Mouse (Mus musculus) forebrain, embryonic 16.5 days (tissue): ENCODE results near the gene Tm9sf4. TPM values are rescaled to one million over a fixed set of nuclear protein-coding genes. Genes with fewer than 3 reads are reported as not detected.
A peak's percentile ranks its signal among the peaks of the same experiment; 100 is the strongest.

Experiments
- ATAC-seq: fragments of 200-750 bp; cut with Nextera tagmentation; 2 replicates; pipeline ENCODE4 v1.8.0; 2017; ENCODE audit warnings: mild to moderate bottlenecking, moderate library complexity
- H3K27ac ChIP-seq: fragments of 300-500 bp; sonication (generic); 2 replicates; pipeline ENCODE4 v1.5.1; 2014; ENCODE audit warnings: low read length, control low read depth
- H3K27me3 ChIP-seq: fragments of 300-500 bp; sonication (generic); replicated peaks from 2 replicates; pipeline ENCODE4 v1.6.1; 2014; ENCODE audit warnings: low read length; ENCODE audit not compliant: control insufficient read depth, insufficient read depth
- H3K36me3 ChIP-seq: fragments of 300-500 bp; sonication (generic); 2 replicates; pipeline ENCODE4 v1.6.1; 2014; ENCODE audit not compliant: control insufficient read depth, insufficient read depth
- H3K4me1 ChIP-seq: fragments of 300-500 bp; sonication (generic); replicated peaks from 2 replicates; pipeline ENCODE4 v1.6.1; 2014; ENCODE audit warnings: low read length; ENCODE audit not compliant: control insufficient read depth, insufficient read depth
- H3K4me2 ChIP-seq: fragments of 300-500 bp; sonication (generic); 2 replicates; pipeline ENCODE4 v1.6.1; 2014; ENCODE audit warnings: mild to moderate bottlenecking, low read length, control low read depth
- H3K4me3 ChIP-seq: fragments of 300-500 bp; sonication (generic); replicated peaks from 2 replicates; pipeline ENCODE4 v1.5.1; 2014; ENCODE audit warnings: mild to moderate bottlenecking, low read length, control low read depth
- H3K9ac ChIP-seq: fragments of 300-500 bp; sonication (generic); replicated peaks from 2 replicates; pipeline ENCODE4 v1.6.1; 2014; ENCODE audit warnings: low read depth, low read length, control low read depth
- H3K9me3 ChIP-seq: fragments of 300-500 bp; sonication (generic); 2 replicates; pipeline ENCODE4 v1.6.1; 2016; ENCODE audit warnings: low read length; ENCODE audit not compliant: control insufficient read depth
- WGBS: fragments of 180-500 bp; shearing (Covaris S2); extraction: QIAGEN DNeasy Blood & Tissue Kit; methylation state at CpG from one replicate; pipeline ENCODE4 v1.1.7; 2014; 5-methylcytosine and 5-hydroxymethylcytosine counted together
- polyA plus RNA-seq: library from polyadenylated mRNA; unstranded; fragments of >200 nt; fragmentation: Nextera tagmentation; extraction: Ambion mirVana; gene quantifications from 2 replicates; pipeline ENCODE4 v1.2.1, GENCODE M21; 2015

The Tm9sf4 gene
- polyA plus RNA-seq, 1 experiment from 2014 or later, result 78.9 TPM

- no peak overlapping the region for H3K27ac ChIP-seq
- no peaks in the 10 kb centered on the region for H3K4me1 ChIP-seq
- no peak overlapping the region for H3K9ac ChIP-seq
- H3K36me3 ChIP-seq, result no peaks in the 10 kb centered on the region
- no peak overlapping the region for H3K4me2 ChIP-seq
- H3K27me3 ChIP-seq, result no peaks in the 10 kb centered on the region; the same call in 1 of the 2 replicates
- no peak for ATAC-seq
- H3K4me3 ChIP-seq, result no peak overlapping the region
- 83% methylated on average over 7 of the region's 7 CpGs for WGBS
- H3K9me3 ChIP-seq, result no peaks in the 10 kb centered on the region
Observed at GRCm38 (mm10) chr2:153151026-153151425, 10.1 kb upstream of the Tm9sf4 start.

- WGBS, result 82% methylated on average over 8 of the region's 8 CpGs
- Histone ChIP-seq H3K9ac (no peak overlapping the region), H3K27ac (no peak overlapping the region), H3K27me3 (no peaks in the 10 kb centered on the region; the same call in 1 of the 2 replicates), H3K4me3 (no peak overlapping the region), H3K4me2 (no peak overlapping the region), H3K4me1 (no peaks in the 10 kb centered on the region), H3K36me3 (no peaks in the 10 kb centered on the region), H3K9me3 (no peaks in the 10 kb centered on the region)
- no peak for ATAC-seq
Observed at GRCm38 (mm10) chr2:153151926-153152665, 9.0 kb upstream of the Tm9sf4 start.

- H3K27me3 ChIP-seq, result peaks cover 2% of the 10 kb centered on the region; the same call in 1 of the 2 replicates
- H3K36me3 ChIP-seq, result no peaks in the 10 kb centered on the region
- no peaks in the 10 kb centered on the region for H3K4me1 ChIP-seq
- no peaks in the 10 kb centered on the region for H3K9me3 ChIP-seq
- H3K4me3 ChIP-seq, result no peak overlapping the region
- no peak overlapping the region for H3K9ac ChIP-seq
- no peak overlapping the region for H3K27ac ChIP-seq
- ATAC-seq, result no peak
- no peak overlapping the region for H3K4me2 ChIP-seq
- 80% methylated on average over 4 of the region's 4 CpGs for WGBS
Observed at GRCm38 (mm10) chr2:153153033-153153450, 8.1 kb upstream of the Tm9sf4 start.

- H3K27ac ChIP-seq, result no peak overlapping the region
- WGBS, result 92% methylated on average over 2 of the region's 3 CpGs
- H3K4me3 ChIP-seq, result no peak overlapping the region
- H3K9me3 ChIP-seq, result no peaks in the 10 kb centered on the region
- H3K27me3 ChIP-seq, result 0 out of 2 replicates have a peak, but pooled peaks cover 2% of the 10 kb centered on the region
- ATAC-seq, result no peak
- H3K4me2 ChIP-seq, result no peak overlapping the region
- peaks cover 5% of the 10 kb centered on the region for H3K4me1 ChIP-seq
- H3K9ac ChIP-seq, result no peak overlapping the region
- no peaks in the 10 kb centered on the region for H3K36me3 ChIP-seq
Observed at GRCm38 (mm10) chr2:153157270-153157669, 3.8 kb upstream of the Tm9sf4 start.

GRCm38 (mm10) chr2:153160133-153160532 is 970 bp upstream of the Tm9sf4 start:
- Histone ChIP-seq H3K4me2 (no peak overlapping the region), H3K27ac (no peak overlapping the region), H3K4me1 (peaks cover 11% of the 10 kb centered on the region), H3K4me3 (no peak overlapping the region), H3K9ac (no peak overlapping the region), H3K36me3 (no peaks in the 10 kb centered on the region), H3K9me3 (no peaks in the 10 kb centered on the region), H3K27me3 (0 out of 2 replicates have a peak, but pooled peaks cover 2% of the 10 kb centered on the region)
- WGBS, result 88% methylated on average over 5 of the region's 5 CpGs
- no peak for ATAC-seq

GRCm38 (mm10) chr2:153161684-153162080 is 579 bp downstream of the Tm9sf4 start:
- Histone ChIP-seq H3K4me3 (peak overlapping the region; percentile 77), H3K9ac (peak overlapping the region; percentile 83), H3K9me3 (no peaks in the 10 kb centered on the region), H3K27ac (peak overlapping the region; percentile 94), H3K36me3 (no peaks in the 10 kb centered on the region), H3K4me1 (peaks cover 11% of the 10 kb centered on the region), H3K4me2 (peak overlapping the region; percentile 99), H3K27me3 (peaks cover 5% of the 10 kb centered on the region; the same call in 1 of the 2 replicates)
- 0% methylated on average over 16 of the region's 16 CpGs for WGBS
- ATAC-seq, result peak; percentile 59

- Histone ChIP-seq H3K27ac (no peak overlapping the region), H3K4me3 (no peak overlapping the region), H3K36me3 (no peaks in the 10 kb centered on the region), H3K9me3 (no peaks in the 10 kb centered on the region), H3K27me3 (peaks cover 2% of the 10 kb centered on the region; the same call in 1 of the 2 replicates), H3K4me1 (peaks cover 14% of the 10 kb centered on the region), H3K4me2 (no peak overlapping the region), H3K9ac (no peak overlapping the region)
- ATAC-seq, result no peak
- 54% methylated on average over 6 of the region's 6 CpGs for WGBS
Observed at GRCm38 (mm10) chr2:153167136-153167535, 6.0 kb downstream of the Tm9sf4 start.

GRCm38 (mm10) chr2:153168134-153168820 is 7.2 kb downstream of the Tm9sf4 start:
- peaks cover 2% of the 10 kb centered on the region; the same call in 1 of the 2 replicates for H3K27me3 ChIP-seq
- no peak overlapping the region for H3K4me3 ChIP-seq
- no peak overlapping the region for H3K27ac ChIP-seq
- 13% methylated on average over 2 of the region's 2 CpGs for WGBS
- no peak for ATAC-seq
- H3K4me1 ChIP-seq, result peaks cover 7% of the 10 kb centered on the region; the same call in 1 of the 2 replicates
- no peaks in the 10 kb centered on the region for H3K36me3 ChIP-seq
- no peak overlapping the region for H3K9ac ChIP-seq
- H3K4me2 ChIP-seq, result no peak overlapping the region
- H3K9me3 ChIP-seq, result no peaks in the 10 kb centered on the region

- Histone ChIP-seq H3K27me3 (peaks cover 2% of the 10 kb centered on the region; the same call in 1 of the 2 replicates), H3K27ac (no peak overlapping the region), H3K9ac (no peak overlapping the region), H3K36me3 (no peaks in the 10 kb centered on the region), H3K9me3 (no peaks in the 10 kb centered on the region), H3K4me2 (no peak overlapping the region), H3K4me3 (no peak overlapping the region), H3K4me1 (peaks cover 7% of the 10 kb centered on the region; the same call in 1 of the 2 replicates)
- ATAC-seq, result no peak
- WGBS, result 86% methylated on average over 9 of the region's 9 CpGs
Observed at GRCm38 (mm10) chr2:153170490-153171224, 9.6 kb downstream of the Tm9sf4 start.
